Mouse (Mus musculus) E14TG2a.4 (cell line): ENCODE measurements around the gene St3gal6.

Experiments
- H3K27me3 ChIP-seq: 2 replicates; pipeline ENCODE4 v1.6.1; 2014; ENCODE audit warnings: low read length, control low read depth; ENCODE audit not compliant: insufficient read depth
- H3K36me3 ChIP-seq: 2 replicates; pipeline ENCODE4 v1.6.1; 2014; ENCODE audit warnings: low read length, control low read depth; ENCODE audit not compliant: insufficient read depth
- H3K4me1 ChIP-seq: replicated peaks from 2 replicates; pipeline ENCODE4 v1.6.1; 2014; ENCODE audit warnings: low read depth, low read length, control low read depth
- H3K4me3 ChIP-seq: replicated peaks from 2 replicates; pipeline ENCODE4 v1.5.1; 2014; ENCODE audit warnings: mild to moderate bottlenecking, low read length
- H3K9me3 ChIP-seq: 2 replicates; pipeline ENCODE4 v1.6.1; 2014; ENCODE audit warnings: low read length, control low read depth
- CTCF ChIP-seq: conservative IDR thresholded peaks from 2 replicates; pipeline ENCODE4 v1.5.1; 2014; ENCODE audit warnings: low read length
- NANOG ChIP-seq: IDR thresholded peaks from 2 replicates; pipeline ENCODE4 v1.6.1; 2014; ENCODE audit warnings: borderline replicate concordance, low read length, mixed read lengths
- POU5F1 ChIP-seq: IDR thresholded peaks from 2 replicates; pipeline ENCODE4 v1.6.1; 2014; ENCODE audit warnings: low read length, borderline replicate concordance

St3gal6 gene

GRCm38 (mm10) chr16:58481219-58481905, 42.7 kb downstream of the St3gal6 start:
- Histone ChIP-seq H3K27me3 (no peaks in the 10 kb centered on the region), H3K9me3 (peaks cover 7% of the 10 kb centered on the region; the same call in 1 of the 2 replicates), H3K36me3 (no peaks in the 10 kb centered on the region), H3K4me1 (peaks cover 3% of the 10 kb centered on the region; the same call in 1 of the 2 replicates), H3K4me3 (no peak overlapping the region)
- no peak for TF ChIP-seq NANOG
- no peak for TF ChIP-seq CTCF
- no peak for TF ChIP-seq POU5F1

- TF ChIP-seq NANOG (no peak), CTCF (no peak), POU5F1 (no peak)
- no peaks in the 10 kb centered on the region for H3K27me3 ChIP-seq
These were observed 44.1 kb downstream of the St3gal6 start for GRCm38 (mm10) chr16:58479898-58480448.

GRCm38 (mm10) chr16:58476363-58476762, 47.7 kb downstream of the St3gal6 start:
- Histone ChIP-seq H3K9me3 (peaks cover 7% of the 10 kb centered on the region; the same call in 1 of the 2 replicates), H3K4me3 (no peak overlapping the region), H3K4me1 (peaks cover 5% of the 10 kb centered on the region; the same call in 1 of the 2 replicates), H3K27me3 (no peaks in the 10 kb centered on the region), H3K36me3 (no peaks in the 10 kb centered on the region)
- TF ChIP-seq CTCF (no peak), POU5F1 (no peak), NANOG (no peak)

More at GRCm38 (mm10) chr16:58479898-58480448, 44.1 kb downstream of the St3gal6 start:
- no peaks in the 10 kb centered on the region for H3K36me3 ChIP-seq
- H3K4me3 ChIP-seq, result no peak overlapping the region
- H3K4me1 ChIP-seq, result peaks cover 5% of the 10 kb centered on the region; the same call in 1 of the 2 replicates
- peaks cover 7% of the 10 kb centered on the region; the same call in 1 of the 2 replicates for H3K9me3 ChIP-seq

- no peak for TF ChIP-seq NANOG
- TF ChIP-seq CTCF, result no peak
- no peak for TF ChIP-seq POU5F1
- H3K4me3 ChIP-seq, result no peak overlapping the region
- H3K4me1 ChIP-seq, result peaks cover 5% of the 10 kb centered on the region; the same call in 1 of the 2 replicates
- no peaks in the 10 kb centered on the region for H3K27me3 ChIP-seq
- H3K36me3 ChIP-seq, result no peaks in the 10 kb centered on the region
- peaks cover 7% of the 10 kb centered on the region; the same call in 1 of the 2 replicates for H3K9me3 ChIP-seq
These were observed 48.4 kb downstream of the St3gal6 start for GRCm38 (mm10) chr16:58475544-58476154.

- TF ChIP-seq CTCF (no peak), NANOG (no peak), POU5F1 (no peak)
These were observed 49.2 kb downstream of the St3gal6 start for GRCm38 (mm10) chr16:58474875-58475274.

GRCm38 (mm10) chr16:58470841-58471240, 53.2 kb downstream of the St3gal6 start:
- H3K27me3 ChIP-seq, result no peaks in the 10 kb centered on the region
- H3K4me3 ChIP-seq, result no peak overlapping the region
- peaks cover 21% of the 10 kb centered on the region for H3K36me3 ChIP-seq
- no peak for TF ChIP-seq CTCF
- TF ChIP-seq NANOG, result no peak
- TF ChIP-seq POU5F1, result no peak
- peaks cover 8% of the 10 kb centered on the region; the same call in 1 of the 2 replicates for H3K4me1 ChIP-seq
- H3K9me3 ChIP-seq, result no peaks in the 10 kb centered on the region

More at GRCm38 (mm10) chr16:58474875-58475274, 49.2 kb downstream of the St3gal6 start:
- peaks cover 5% of the 10 kb centered on the region; the same call in 1 of the 2 replicates for H3K4me1 ChIP-seq
- no peaks in the 10 kb centered on the region; the same call in 1 of the 2 replicates for H3K36me3 ChIP-seq
- no peaks in the 10 kb centered on the region for H3K27me3 ChIP-seq
- no peak overlapping the region for H3K4me3 ChIP-seq
- peaks cover 7% of the 10 kb centered on the region; the same call in 1 of the 2 replicates for H3K9me3 ChIP-seq

- TF ChIP-seq NANOG (no peak), CTCF (no peak), POU5F1 (no peak)
- H3K9me3 ChIP-seq, result no peaks in the 10 kb centered on the region
- H3K4me3 ChIP-seq, result no peak overlapping the region
- H3K36me3 ChIP-seq, result peaks cover 28% of the 10 kb centered on the region
- H3K4me1 ChIP-seq, result peaks cover 8% of the 10 kb centered on the region; the same call in 1 of the 2 replicates
- H3K27me3 ChIP-seq, result no peaks in the 10 kb centered on the region
These were observed 54.0 kb downstream of the St3gal6 start for GRCm38 (mm10) chr16:58470061-58470460.

GRCm38 (mm10) chr16:58465412-58465811, 58.6 kb downstream of the St3gal6 start:
- Histone ChIP-seq H3K4me3 (no peak overlapping the region), H3K27me3 (no peaks in the 10 kb centered on the region), H3K9me3 (no peaks in the 10 kb centered on the region), H3K4me1 (peaks cover 8% of the 10 kb centered on the region; the same call in 1 of the 2 replicates), H3K36me3 (peaks cover 64% of the 10 kb centered on the region)
- no peak for TF ChIP-seq CTCF
- no peak for TF ChIP-seq POU5F1
- TF ChIP-seq NANOG, result no peak
